Mouse (Mus musculus): Measurements from ENCODE around the gene Nudt11. TPM values are rescaled to one million over a fixed set of nuclear protein-coding genes. Genes with fewer than 3 reads are reported as not detected.
"Not testable (repeated sequence)": the region's sequence is repeated elsewhere in the genome, so short reads cannot be mapped to it uniquely, and the experiment has no call there.

Nudt11 gene
- polyA plus RNA-seq (2015; fragmentation: Nextera tagmentation; extraction: Ambion mirVana): 0.07 TPM in 2 replicates

GRCm38 (mm10) chrX:6047066-6047935 is at the start of gene Nudt11:
Gene Nudt11, plus strand, starts transcription at chrX:6047453.
- ATAC-seq (ENCODE audit: low read depth): peak; percentile 24; the same call in 1 of the 2 replicates

GRCm38 (mm10) chrX:6047936-6048614 is 822 bp downstream of the Nudt11 start:
- H3K4me2 ChIP-seq (ENCODE audit: low read depth, low read length); H3K36me3 ChIP-seq (ENCODE audit: control insufficient read depth, insufficient read depth); H3K4me1 ChIP-seq (ENCODE audit: control insufficient read depth, low read depth, low read length); H3K4me3 ChIP-seq (ENCODE audit: low read depth, low read length); H3K27ac ChIP-seq (ENCODE audit: low read length); ATAC-seq (ENCODE audit: low read depth); H3K9me3 ChIP-seq (replicated peaks; ENCODE audit: control insufficient read depth, low read length); H3K9ac ChIP-seq (ENCODE audit: low read depth, low read length); H3K27me3 ChIP-seq (ENCODE audit: control insufficient read depth, insufficient read depth, low read depth, low read length): not testable (repeated sequence)
- 7% methylated on average over 3 of the region's 60 CpGs for WGBS (ENCODE audit: insufficient replicate concordance)

More at GRCm38 (mm10) chrX:6047066-6047935, at the start of gene Nudt11:
- not testable (repeated sequence) for H3K27ac ChIP-seq (ENCODE audit: low read length); H3K9ac ChIP-seq (ENCODE audit: low read depth, low read length); H3K9me3 ChIP-seq (replicated peaks; ENCODE audit: control insufficient read depth, low read length); H3K4me3 ChIP-seq (ENCODE audit: low read depth, low read length); H3K36me3 ChIP-seq (ENCODE audit: control insufficient read depth, insufficient read depth); H3K27me3 ChIP-seq (ENCODE audit: control insufficient read depth, insufficient read depth, low read depth, low read length); H3K4me1 ChIP-seq (ENCODE audit: control insufficient read depth, low read depth, low read length); H3K4me2 ChIP-seq (ENCODE audit: low read depth, low read length)
- 13% methylated on average over 16 of the region's 121 CpGs for WGBS (ENCODE audit: insufficient replicate concordance)

- no peak for ATAC-seq (ENCODE audit: low read depth)
These were observed 14.3 kb downstream of the Nudt11 start for GRCm38 (mm10) chrX:6061563-6061962.

GRCm38 (mm10) chrX:6082954-6083680 is 35.9 kb downstream of the Nudt11 start, which contains the start of gene AU022751:
Gene AU022751, minus strand, starts transcription at chrX:6083419.
- no peak within 1 kb of the TSS for H3K9ac ChIP-seq (ENCODE audit: low read depth, low read length)
- no peaks in the 10 kb centered on the region for H3K36me3 ChIP-seq (ENCODE audit: control insufficient read depth, insufficient read depth)
- WGBS (ENCODE audit: insufficient replicate concordance): 77% methylated on average over 39 of the region's 39 CpGs
- H3K4me3 ChIP-seq (ENCODE audit: low read depth, low read length): no peak within 1 kb of the TSS
- no peaks in the 10 kb centered on the region for H3K4me1 ChIP-seq (ENCODE audit: control insufficient read depth, low read depth, low read length)
- no peak within 1 kb of the TSS for H3K4me2 ChIP-seq (ENCODE audit: low read depth, low read length)
- no peak within 1 kb of the TSS for H3K27ac ChIP-seq (ENCODE audit: low read length)
- no peak for ATAC-seq (ENCODE audit: low read depth)
- H3K27me3 ChIP-seq (ENCODE audit: control insufficient read depth, insufficient read depth, low read depth, low read length): no peaks in the 10 kb centered on the region
- H3K9me3 ChIP-seq (replicated peaks; ENCODE audit: control insufficient read depth, low read length): no peaks in the 10 kb centered on the region; the same call in 1 of the 2 replicates

More at GRCm38 (mm10) chrX:6061563-6061962, 14.3 kb downstream of the Nudt11 start:
- Histone ChIP-seq H3K4me3 (ENCODE audit: low read depth, low read length) (no peak overlapping the region), H3K27ac (ENCODE audit: low read length) (no peak overlapping the region), H3K4me2 (ENCODE audit: low read depth, low read length) (no peak overlapping the region), H3K9ac (ENCODE audit: low read depth, low read length) (no peak overlapping the region), H3K9me3 (replicated peaks; ENCODE audit: control insufficient read depth, low read length) (no peaks in the 10 kb centered on the region), H3K4me1 (ENCODE audit: control insufficient read depth, low read depth, low read length) (no peaks in the 10 kb centered on the region), H3K36me3 (ENCODE audit: control insufficient read depth, insufficient read depth) (no peaks in the 10 kb centered on the region), H3K27me3 (ENCODE audit: control insufficient read depth, insufficient read depth, low read depth, low read length) (no peaks in the 10 kb centered on the region)
- WGBS (ENCODE audit: insufficient replicate concordance): 31% methylated on average over 1 of the region's 1 CpGs

- Histone ChIP-seq H3K4me3 (ENCODE audit: low read depth, low read length) (no peak overlapping the region), H3K36me3 (ENCODE audit: control insufficient read depth, insufficient read depth) (no peaks in the 10 kb centered on the region), H3K27me3 (ENCODE audit: control insufficient read depth, insufficient read depth, low read depth, low read length) (no peaks in the 10 kb centered on the region; the same call in 1 of the 2 replicates), H3K4me1 (ENCODE audit: control insufficient read depth, low read depth, low read length) (no peaks in the 10 kb centered on the region), H3K9ac (ENCODE audit: low read depth, low read length) (no peak overlapping the region), H3K9me3 (replicated peaks; ENCODE audit: control insufficient read depth, low read length) (no peaks in the 10 kb centered on the region), H3K27ac (ENCODE audit: low read length) (no peak overlapping the region), H3K4me2 (ENCODE audit: low read depth, low read length) (no peak overlapping the region)
- no peak for ATAC-seq (ENCODE audit: low read depth)
- 27% methylated on average over 12 of the region's 12 CpGs for WGBS (ENCODE audit: insufficient replicate concordance)
These were observed 44.3 kb downstream of the Nudt11 start for GRCm38 (mm10) chrX:6091547-6091946.

GRCm38 (mm10) chrX:6091996-6092757 is 44.9 kb downstream of the Nudt11 start:
- Histone ChIP-seq H3K36me3 (ENCODE audit: control insufficient read depth, insufficient read depth) (no peaks in the 10 kb centered on the region), H3K4me3 (ENCODE audit: low read depth, low read length) (no peak overlapping the region), H3K27ac (ENCODE audit: low read length) (no peak overlapping the region), H3K27me3 (ENCODE audit: control insufficient read depth, insufficient read depth, low read depth, low read length) (no peaks in the 10 kb centered on the region; the same call in 1 of the 2 replicates), H3K9ac (ENCODE audit: low read depth, low read length) (no peak overlapping the region), H3K4me1 (ENCODE audit: control insufficient read depth, low read depth, low read length) (no peaks in the 10 kb centered on the region), H3K4me2 (ENCODE audit: low read depth, low read length) (no peak overlapping the region), H3K9me3 (replicated peaks; ENCODE audit: control insufficient read depth, low read length) (no peaks in the 10 kb centered on the region)
- ATAC-seq (ENCODE audit: low read depth): no peak
- 10% methylated on average over 30 of the region's 30 CpGs for WGBS (ENCODE audit: insufficient replicate concordance)

Small RNA genes lying within 50 kb of the gene (microRNA-seq; reads per million reads assigned to microRNA genes)
- not detected for gene Gm27360

Other genes starting within 250 kb of the Nudt11 start
- gene AU022751, start 36.0 kb downstream of the Nudt11 start, polyA plus RNA-seq (2015; fragmentation: Nextera tagmentation; extraction: Ambion mirVana): not detected in 2 replicates
- 0.09 TPM in 1 of 2 replicates, not detected in the other for gene Nudt10, start 125.6 kb downstream of the Nudt11 start, polyA plus RNA-seq (2015; fragmentation: Nextera tagmentation; extraction: Ambion mirVana)

Data from liver, embryonic 16.5 days (tissue).